Mouse (Mus musculus): ENCODE measurements around the gene Fra10ac1. TPM values are rescaled to one million over a fixed set of nuclear protein-coding genes. Genes with fewer than 3 reads are reported as not detected.

Gene Fra10ac1
- polyA plus RNA-seq, 1 experiment from 2014 or later, result 27.6 TPM

DNA sequence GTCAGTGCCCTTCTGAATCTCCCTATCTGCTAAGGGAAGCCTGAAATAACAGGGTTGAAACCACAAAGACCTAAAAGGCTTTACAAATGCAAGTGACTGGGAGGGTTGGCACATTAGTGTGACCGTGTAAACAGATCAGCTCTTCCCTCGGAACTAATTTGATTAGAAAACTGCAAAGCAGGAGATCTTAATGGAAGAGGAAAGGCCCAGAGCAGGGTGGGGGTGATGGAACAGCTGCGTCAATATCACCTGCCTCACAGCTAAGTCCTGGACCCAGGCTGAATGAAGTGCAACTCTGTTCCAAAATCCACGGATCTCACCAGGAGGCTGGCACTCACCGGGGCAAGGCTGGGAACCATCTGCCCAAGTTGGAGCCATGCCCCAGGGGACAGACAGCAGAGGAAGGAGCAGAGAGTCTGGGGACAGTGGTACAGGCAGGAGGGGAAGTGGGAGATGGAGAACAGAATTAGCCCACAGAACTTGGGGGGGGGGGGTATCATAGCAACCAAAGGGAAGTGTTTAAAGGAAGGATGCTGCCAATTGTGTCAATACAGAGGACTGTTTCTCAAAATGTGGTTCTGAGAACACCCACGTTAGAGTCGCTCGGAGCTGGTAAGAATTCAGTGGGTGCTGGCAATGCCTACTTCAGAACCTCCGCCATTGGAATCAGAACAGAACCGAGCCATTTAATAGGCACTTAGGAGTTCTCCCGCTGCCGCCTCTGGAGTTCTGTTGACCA is 14.4 kb upstream of the Fra10ac1 start:
- H3K9me3 ChIP-seq (replicated peaks; ENCODE audit: control insufficient read depth, low read length), result no peaks in the 10 kb centered on the region
- no peaks in the 10 kb centered on the region for H3K27me3 ChIP-seq (ENCODE audit: control insufficient read depth, insufficient read depth, low read length)
- H3K4me2 ChIP-seq, result no peak overlapping the region
- WGBS (ENCODE audit: insufficient replicate concordance), result 60% methylated on average over 12 of the region's 12 CpGs
- no peak overlapping the region for H3K27ac ChIP-seq (ENCODE audit: low read depth, low read length)
- H3K36me3 ChIP-seq (ENCODE audit: control insufficient read depth, insufficient read depth, low read length), result no peaks in the 10 kb centered on the region
- H3K9ac ChIP-seq (ENCODE audit: low read depth, low read length), result no peak overlapping the region
- H3K4me1 ChIP-seq (ENCODE audit: control insufficient read depth, insufficient read depth, low read length), result no peaks in the 10 kb centered on the region
- H3K4me3 ChIP-seq (ENCODE audit: low read depth, low read length), result no peak overlapping the region
- no peak for ATAC-seq (replicated peaks; ENCODE audit: insufficient number of reproducible peaks, low FRiP score, low TSS enrichment)

DNA sequence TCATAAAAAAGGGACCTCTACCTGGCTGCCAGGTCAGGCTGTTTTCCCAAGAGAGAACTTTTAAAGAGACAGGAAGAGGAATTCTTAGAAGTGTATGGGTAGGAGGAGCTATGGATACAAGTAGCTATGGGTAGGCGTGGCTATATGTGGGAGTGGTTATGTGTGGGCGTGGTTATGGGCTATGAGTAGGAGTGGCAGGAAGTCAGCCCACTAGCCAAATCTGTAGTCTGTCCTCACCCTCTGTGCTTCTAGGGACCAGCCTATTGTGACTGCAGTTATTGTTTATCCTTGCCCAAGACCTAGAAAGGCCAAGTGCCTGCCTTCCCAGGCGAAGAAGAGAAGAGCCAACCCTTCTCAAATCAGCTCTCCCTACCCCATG is 13.9 kb upstream of the Fra10ac1 start:
- Histone ChIP-seq H3K27ac (ENCODE audit: low read depth, low read length) (no peak overlapping the region), H3K4me2 (no peak overlapping the region), H3K4me1 (ENCODE audit: control insufficient read depth, insufficient read depth, low read length) (no peaks in the 10 kb centered on the region), H3K36me3 (ENCODE audit: control insufficient read depth, insufficient read depth, low read length) (no peaks in the 10 kb centered on the region), H3K9ac (ENCODE audit: low read depth, low read length) (no peak overlapping the region), H3K27me3 (ENCODE audit: control insufficient read depth, insufficient read depth, low read length) (no peaks in the 10 kb centered on the region), H3K4me3 (ENCODE audit: low read depth, low read length) (no peak overlapping the region), H3K9me3 (replicated peaks; ENCODE audit: control insufficient read depth, low read length) (no peaks in the 10 kb centered on the region)
- 33% methylated on average over 3 of the region's 3 CpGs for WGBS (ENCODE audit: insufficient replicate concordance)
- no peak for ATAC-seq (replicated peaks; ENCODE audit: insufficient number of reproducible peaks, low FRiP score, low TSS enrichment)

DNA sequence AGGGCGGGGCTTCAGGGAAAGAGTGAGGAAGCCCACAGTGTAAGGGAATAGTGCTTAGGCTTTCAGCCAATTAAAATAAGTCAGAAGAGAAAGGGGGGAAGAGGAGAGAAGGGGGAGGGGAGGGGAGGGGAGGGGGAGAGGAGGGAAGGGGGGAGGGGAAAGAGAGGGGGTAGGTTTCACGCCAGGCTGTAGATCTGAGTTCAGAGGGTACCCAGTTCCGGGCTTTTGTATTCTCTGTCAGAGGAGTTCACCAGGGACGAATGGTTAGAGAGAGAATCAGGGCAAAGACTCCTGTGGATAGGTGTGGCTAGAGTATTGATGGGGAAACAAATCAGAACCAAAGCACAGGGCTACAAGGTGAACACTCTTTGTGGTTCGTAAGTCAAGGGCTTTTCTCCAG is 12.6 kb upstream of the Fra10ac1 start:
- Histone ChIP-seq H3K4me3 (ENCODE audit: low read depth, low read length) (no peak overlapping the region), H3K4me1 (ENCODE audit: control insufficient read depth, insufficient read depth, low read length) (no peaks in the 10 kb centered on the region), H3K9ac (ENCODE audit: low read depth, low read length) (no peak overlapping the region), H3K27me3 (ENCODE audit: control insufficient read depth, insufficient read depth, low read length) (no peaks in the 10 kb centered on the region), H3K36me3 (ENCODE audit: control insufficient read depth, insufficient read depth, low read length) (no peaks in the 10 kb centered on the region), H3K4me2 (no peak overlapping the region), H3K9me3 (replicated peaks; ENCODE audit: control insufficient read depth, low read length) (no peaks in the 10 kb centered on the region), H3K27ac (ENCODE audit: low read depth, low read length) (no peak overlapping the region)
- ATAC-seq (replicated peaks; ENCODE audit: insufficient number of reproducible peaks, low FRiP score, low TSS enrichment), result no peak
- 65% methylated on average over 5 of the region's 5 CpGs for WGBS (ENCODE audit: insufficient replicate concordance)

DNA sequence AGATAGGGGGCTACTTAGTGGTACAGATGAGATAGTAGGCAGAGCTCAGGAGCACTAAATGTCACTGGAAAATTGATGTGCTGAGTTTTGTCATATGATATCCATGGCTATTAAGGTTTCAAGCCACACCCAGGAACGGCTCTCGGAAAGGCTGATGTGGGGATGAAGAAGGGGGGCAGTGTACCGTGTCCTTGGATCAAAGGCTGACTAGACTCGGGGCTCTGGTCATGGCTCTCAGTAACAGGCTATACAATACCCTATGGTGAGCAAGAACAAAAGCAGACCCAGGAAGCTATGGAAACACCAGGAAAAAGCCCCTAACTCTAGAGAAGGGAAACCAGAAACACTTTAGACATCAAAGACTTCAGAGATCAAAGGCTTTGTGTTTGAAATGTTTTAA is 8.6 kb upstream of the Fra10ac1 start:
- Histone ChIP-seq H3K4me2 (no peak overlapping the region), H3K27ac (ENCODE audit: low read depth, low read length) (no peak overlapping the region), H3K36me3 (ENCODE audit: control insufficient read depth, insufficient read depth, low read length) (no peaks in the 10 kb centered on the region), H3K4me3 (ENCODE audit: low read depth, low read length) (no peak overlapping the region), H3K27me3 (ENCODE audit: control insufficient read depth, insufficient read depth, low read length) (no peaks in the 10 kb centered on the region), H3K9me3 (replicated peaks; ENCODE audit: control insufficient read depth, low read length) (no peaks in the 10 kb centered on the region), H3K4me1 (ENCODE audit: control insufficient read depth, insufficient read depth, low read length) (no peaks in the 10 kb centered on the region), H3K9ac (ENCODE audit: low read depth, low read length) (no peak overlapping the region)
- WGBS (ENCODE audit: insufficient replicate concordance), result 61% methylated on average over 4 of the region's 4 CpGs
- ATAC-seq (replicated peaks; ENCODE audit: insufficient number of reproducible peaks, low FRiP score, low TSS enrichment), result no peak

DNA sequence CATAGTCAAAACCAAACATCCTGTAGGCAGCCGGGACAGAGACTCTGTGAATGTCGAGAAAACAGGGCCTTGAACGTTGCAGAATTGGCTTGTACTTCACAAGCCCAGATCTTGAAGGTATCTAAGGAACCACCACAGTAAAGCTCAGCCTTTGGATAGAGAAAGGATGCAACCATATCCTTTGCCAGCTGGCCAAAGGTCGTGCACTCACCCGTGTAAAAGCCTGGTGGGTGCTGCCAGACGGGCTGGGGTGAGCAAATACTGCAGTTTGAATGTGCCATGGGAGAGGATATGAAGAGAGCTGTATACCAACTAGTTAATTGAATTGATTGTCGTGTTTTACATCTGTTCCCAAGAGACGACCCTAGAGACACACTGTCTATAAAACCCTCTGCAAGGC is 8.1 kb upstream of the Fra10ac1 start:
- no peak overlapping the region for H3K9ac ChIP-seq (ENCODE audit: low read depth, low read length)
- no peak for ATAC-seq (replicated peaks; ENCODE audit: insufficient number of reproducible peaks, low FRiP score, low TSS enrichment)
- no peaks in the 10 kb centered on the region for H3K9me3 ChIP-seq (replicated peaks; ENCODE audit: control insufficient read depth, low read length)
- 63% methylated on average over 8 of the region's 8 CpGs for WGBS (ENCODE audit: insufficient replicate concordance)
- no peaks in the 10 kb centered on the region for H3K27me3 ChIP-seq (ENCODE audit: control insufficient read depth, insufficient read depth, low read length)
- no peak overlapping the region for H3K4me3 ChIP-seq (ENCODE audit: low read depth, low read length)
- H3K27ac ChIP-seq (ENCODE audit: low read depth, low read length), result no peak overlapping the region
- no peaks in the 10 kb centered on the region for H3K36me3 ChIP-seq (ENCODE audit: control insufficient read depth, insufficient read depth, low read length)
- no peaks in the 10 kb centered on the region for H3K4me1 ChIP-seq (ENCODE audit: control insufficient read depth, insufficient read depth, low read length)
- H3K4me2 ChIP-seq, result no peak overlapping the region

DNA sequence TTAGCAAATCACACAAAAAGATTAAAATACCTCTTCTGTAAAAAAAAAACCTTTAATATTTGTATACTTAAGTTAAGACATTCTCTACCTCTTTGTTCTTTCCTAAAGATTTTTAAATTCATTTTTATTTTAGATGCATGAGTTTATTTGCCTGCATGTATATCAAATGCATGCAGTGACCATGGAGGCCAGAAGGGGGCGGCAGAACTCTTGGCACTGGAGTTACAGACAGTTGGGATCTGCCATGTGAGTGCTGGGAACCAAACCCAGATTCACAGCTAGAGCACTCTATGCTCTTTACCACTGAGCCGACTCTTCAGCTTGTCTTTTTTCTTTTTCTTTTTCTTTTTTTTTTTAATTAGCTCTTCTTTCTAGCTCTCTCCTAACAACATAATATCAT is 4.7 kb upstream of the Fra10ac1 start:
- H3K4me3 ChIP-seq (ENCODE audit: low read depth, low read length), result no peak overlapping the region
- no peak for ATAC-seq (replicated peaks; ENCODE audit: insufficient number of reproducible peaks, low FRiP score, low TSS enrichment)
- H3K27me3 ChIP-seq (ENCODE audit: control insufficient read depth, insufficient read depth, low read length), result no peaks in the 10 kb centered on the region
- whole genome bisulfite sequencing (ENCODE audit: insufficient replicate concordance), result 54% methylated on average over 2 of the region's 2 CpGs
- H3K9ac ChIP-seq (ENCODE audit: low read depth, low read length), result no peak overlapping the region
- no peak overlapping the region for H3K27ac ChIP-seq (ENCODE audit: low read depth, low read length)
- no peaks in the 10 kb centered on the region for H3K9me3 ChIP-seq (replicated peaks; ENCODE audit: control insufficient read depth, low read length)
- H3K36me3 ChIP-seq (ENCODE audit: control insufficient read depth, insufficient read depth, low read length), result no peaks in the 10 kb centered on the region
- no peak overlapping the region for H3K4me2 ChIP-seq
- no peaks in the 10 kb centered on the region for H3K4me1 ChIP-seq (ENCODE audit: control insufficient read depth, insufficient read depth, low read length)

DNA sequence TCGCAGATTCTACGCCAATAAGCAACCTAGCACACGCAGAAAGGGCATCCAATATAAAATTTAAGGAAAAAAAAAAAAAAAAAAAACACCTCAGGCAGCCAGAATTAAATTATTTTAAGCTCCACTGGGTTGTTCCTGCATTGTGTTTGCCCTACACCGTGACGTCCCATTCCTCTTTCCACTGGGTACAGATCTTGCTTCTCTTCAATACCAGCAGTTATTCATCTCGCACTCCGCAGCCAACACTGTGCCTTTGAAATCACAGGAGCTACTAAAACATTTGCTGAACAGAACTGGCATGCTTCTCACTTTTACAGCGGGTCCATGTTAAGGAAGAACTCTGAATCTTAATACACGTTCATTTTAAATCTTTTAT is 717 bp upstream of the Fra10ac1 start:
- peaks cover 5% of the 10 kb centered on the region; the same call in 1 of the 2 replicates for H3K4me1 ChIP-seq (ENCODE audit: control insufficient read depth, insufficient read depth, low read length)
- WGBS (ENCODE audit: insufficient replicate concordance), result 21% methylated on average over 9 of the region's 9 CpGs
- no peaks in the 10 kb centered on the region for H3K36me3 ChIP-seq (ENCODE audit: control insufficient read depth, insufficient read depth, low read length)
- H3K9me3 ChIP-seq (replicated peaks; ENCODE audit: control insufficient read depth, low read length), result no peaks in the 10 kb centered on the region
- peak overlapping the region; percentile 72 for H3K4me3 ChIP-seq (ENCODE audit: low read depth, low read length)
- peak overlapping the region; percentile 79; the same call in 1 of the 2 replicates for H3K27ac ChIP-seq (ENCODE audit: low read depth, low read length)
- H3K9ac ChIP-seq (ENCODE audit: low read depth, low read length), result peak overlapping the region; percentile 78
- H3K27me3 ChIP-seq (ENCODE audit: control insufficient read depth, insufficient read depth, low read length), result no peaks in the 10 kb centered on the region
- no peak for ATAC-seq (replicated peaks; ENCODE audit: insufficient number of reproducible peaks, low FRiP score, low TSS enrichment)
- peak overlapping the region; percentile 86 for H3K4me2 ChIP-seq

DNA sequence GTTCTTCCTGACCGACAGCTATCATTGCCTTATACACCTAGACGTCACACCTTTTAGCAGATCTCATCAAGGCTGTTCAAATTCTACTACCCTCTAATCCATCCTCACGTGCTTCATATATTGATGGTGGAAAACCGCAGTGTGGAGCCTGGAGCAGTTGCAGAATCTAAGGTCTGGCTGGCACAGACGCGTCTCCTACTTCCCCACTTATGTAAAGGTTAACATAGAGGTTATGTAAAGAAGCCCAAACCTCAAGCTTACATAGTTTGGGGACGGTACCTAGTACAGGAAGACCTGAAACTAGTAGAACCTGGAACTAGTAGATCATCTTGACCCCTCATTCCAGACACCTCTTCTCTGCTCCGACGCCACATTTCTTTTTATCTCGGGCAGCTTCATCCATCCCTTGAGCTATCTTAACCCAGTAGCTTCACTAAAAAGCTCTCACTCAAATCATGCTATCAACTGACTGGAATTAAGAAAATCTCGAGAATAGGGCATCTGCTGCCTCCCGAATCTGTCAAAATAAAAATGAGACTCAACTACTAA is 526 bp downstream of the Fra10ac1 start:
- Histone ChIP-seq H3K9me3 (replicated peaks; ENCODE audit: control insufficient read depth, low read length) (no peaks in the 10 kb centered on the region), H3K27me3 (ENCODE audit: control insufficient read depth, insufficient read depth, low read length) (no peaks in the 10 kb centered on the region), H3K4me1 (ENCODE audit: control insufficient read depth, insufficient read depth, low read length) (peaks cover 5% of the 10 kb centered on the region; the same call in 1 of the 2 replicates), H3K36me3 (ENCODE audit: control insufficient read depth, insufficient read depth, low read length) (peaks cover under 1% of the 10 kb centered on the region; the same call in 1 of the 2 replicates), H3K4me2 (peak overlapping the region; percentile 86), H3K9ac (ENCODE audit: low read depth, low read length) (peak overlapping the region; percentile 78), H3K27ac (ENCODE audit: low read depth, low read length) (peak overlapping the region; percentile 79), H3K4me3 (ENCODE audit: low read depth, low read length) (peak overlapping the region; percentile 72)
- no peak; the same call in 1 of the 2 replicates for ATAC-seq (replicated peaks; ENCODE audit: insufficient number of reproducible peaks, low FRiP score, low TSS enrichment)
- 10% methylated on average over 12 of the region's 12 CpGs for WGBS (ENCODE audit: insufficient replicate concordance)

DNA sequence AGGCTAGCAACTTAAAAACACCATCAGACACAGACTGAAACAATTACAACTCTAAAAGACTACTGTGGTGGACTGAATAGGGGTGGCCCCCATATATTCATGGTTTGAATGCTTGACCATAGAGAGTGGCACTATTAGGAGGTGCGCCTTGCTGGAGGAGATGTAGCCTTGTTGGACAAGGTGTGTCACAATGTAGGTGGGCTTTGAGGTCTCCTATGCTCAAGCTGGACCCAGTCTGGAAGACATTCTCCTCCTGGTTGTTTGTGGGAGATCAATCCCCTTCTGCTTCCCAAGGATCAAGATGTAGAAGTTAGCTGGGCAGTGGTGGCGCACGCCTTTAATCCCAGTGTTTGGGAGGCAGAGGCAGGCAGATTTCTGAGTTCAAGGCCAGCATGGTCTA is 6.3 kb downstream of the Fra10ac1 start:
- Histone ChIP-seq H3K27ac (ENCODE audit: low read depth, low read length) (no peak overlapping the region), H3K4me3 (ENCODE audit: low read depth, low read length) (no peak overlapping the region), H3K9me3 (replicated peaks; ENCODE audit: control insufficient read depth, low read length) (no peaks in the 10 kb centered on the region), H3K9ac (ENCODE audit: low read depth, low read length) (no peak overlapping the region), H3K27me3 (ENCODE audit: control insufficient read depth, insufficient read depth, low read length) (no peaks in the 10 kb centered on the region), H3K4me1 (ENCODE audit: control insufficient read depth, insufficient read depth, low read length) (no peaks in the 10 kb centered on the region), H3K4me2 (no peak overlapping the region), H3K36me3 (ENCODE audit: control insufficient read depth, insufficient read depth, low read length) (peaks cover 2% of the 10 kb centered on the region; the same call in 1 of the 2 replicates)
- no peak for ATAC-seq (replicated peaks; ENCODE audit: insufficient number of reproducible peaks, low FRiP score, low TSS enrichment)
- 99% methylated on average over 3 of the region's 3 CpGs for WGBS (ENCODE audit: insufficient replicate concordance)

All from heart, embryonic 11.5 days (tissue).